ENCODE assay signal across 17 mouse cellular contexts in genomic region chr14:29029107-29029469, GRCm38 (mm10). TPM values are rescaled to one million over a fixed set of nuclear protein-coding genes. Genes with fewer than 3 reads are reported as not detected.
DNase-seq lines count a peak whose midpoint lies in the region; ATAC-seq and TF ChIP-seq lines count a peak whose summit lies in the region.
"Had no signal": no experiment of that assay in that cellular context is flagged by ENCODE, and none has a peak within 500 bp of the region (broad histone marks: within the 10 kb centered on the region; RNA-seq: fewer than 3 reads in every experiment).

No protein-coding gene starts in this region.

- no peaks in the 10 kb centered on the region for H3K9me3 ChIP-seq in embryonic facial prominence, embryonic 11.5 days (replicated peaks; ENCODE audit: control insufficient read depth, low read length)
- no peaks in the 10 kb centered on the region for H3K9me3 ChIP-seq in hindbrain, embryonic 14.5 days (ENCODE audit: control insufficient read depth, low read length)
- H3K9me3 ChIP-seq in midbrain, embryonic 15.5 days, result no peaks in the 10 kb centered on the region
- H3K9me3 ChIP-seq in intestine, embryonic 16.5 days (ENCODE audit: control insufficient read depth, low read length), result no peaks in the 10 kb centered on the region
- H3K9me3 ChIP-seq in liver, embryonic 12.5 days (replicated peaks), result no peaks in the 10 kb centered on the region

- H3K36me3 ChIP-seq in embryonic facial prominence, embryonic 11.5 days (replicated peaks; ENCODE audit: control insufficient read depth, insufficient read depth, low read depth, low read length), result no peaks in the 10 kb centered on the region
- no peaks in the 10 kb centered on the region for H3K36me3 ChIP-seq in hindbrain, embryonic 14.5 days (replicated peaks; ENCODE audit: control insufficient read depth, insufficient read depth)
- H3K36me3 ChIP-seq in midbrain, embryonic 15.5 days (replicated peaks), result no peaks in the 10 kb centered on the region
- no peaks in the 10 kb centered on the region for H3K36me3 ChIP-seq in intestine, embryonic 16.5 days (ENCODE audit: control insufficient read depth, insufficient read depth, low read length)
- H3K36me3 ChIP-seq in liver, embryonic 12.5 days, result no peaks in the 10 kb centered on the region

- DNase-seq in layer of hippocampus, adult 2 months (ENCODE audit: low spot score in 2 of 2), result peak in 1 of 2 experiments; percentile 34
- DNase-seq in layer of hippocampus, adult 11-12 months (ENCODE audit: low spot score), result no peak
- peak; percentile 86 for DNase-seq in embryonic facial prominence, embryonic 11.5 days (ENCODE audit: low spot score)
- DNase-seq in hindbrain, embryonic 14.5 days (ENCODE audit: low spot score), result peak; percentile 57
- no peak for DNase-seq in cerebellum, adult 11 months
- DNase-seq: cerebellum, adult 9-11 months; heart, adult 18-20 months; heart, postnatal 36 days; kidney, postnatal 14 days; lung, adult 18-20 months; right cerebral cortex, postnatal 4 days had no signal

- TF ChIP-seq CTCF in layer of hippocampus, adult 2 months (conservative IDR thresholded peaks at IDR 0.05), result no peak

- H3K27ac ChIP-seq in layer of hippocampus, adult 2 months, result peak overlapping the region; percentile 71
- H3K27ac ChIP-seq in embryonic facial prominence, embryonic 11.5 days (replicated peaks; ENCODE audit: low read depth, low read length), result no peak overlapping the region
- 0 out of 2 replicates have a peak overlapping the region, but pooled peaks have one; percentile 46 for H3K27ac ChIP-seq in hindbrain, embryonic 14.5 days
- no peak overlapping the region for H3K27ac ChIP-seq in midbrain, embryonic 15.5 days
- no peak overlapping the region for H3K27ac ChIP-seq in intestine, embryonic 16.5 days (ENCODE audit: low read length)
- no peak overlapping the region for H3K27ac ChIP-seq in liver, embryonic 12.5 days

- WGBS in embryonic facial prominence, embryonic 11.5 days, result 50% methylated on average over 2 of the region's 2 CpGs
- 17% methylated on average over 2 of the region's 2 CpGs for WGBS in hindbrain, embryonic 14.5 days
- WGBS in midbrain, embryonic 15.5 days, result 33% methylated on average over 2 of the region's 2 CpGs
- 78% methylated on average over 2 of the region's 2 CpGs for WGBS in intestine, embryonic 16.5 days
- 68% methylated on average over 2 of the region's 2 CpGs for WGBS in liver, embryonic 12.5 days (ENCODE audit: insufficient replicate concordance)

- 0 out of 2 replicates have a peak, but pooled peaks have one; percentile 23 for ATAC-seq in embryonic facial prominence, embryonic 11.5 days (replicated peaks; ENCODE audit: insufficient number of reproducible peaks, low FRiP score, low TSS enrichment, low read depth)
- no peak; the same call in 1 of the 2 replicates for ATAC-seq in hindbrain, embryonic 14.5 days (ENCODE audit: low FRiP score)
- peak; percentile 17; the same call in 1 of the 2 replicates for ATAC-seq in midbrain, embryonic 15.5 days (replicated peaks)
- no peak for ATAC-seq in intestine, embryonic 16.5 days
- no peak for ATAC-seq in liver, embryonic 12.5 days
- ATAC-seq: CD4-positive, CD25-positive, alpha-beta regulatory T cell, adult 4 months had no signal

- no peak overlapping the region for H3K4me3 ChIP-seq in layer of hippocampus, adult 2 months
- H3K4me3 ChIP-seq in embryonic facial prominence, embryonic 11.5 days (ENCODE audit: low read depth, low read length), result no peak overlapping the region
- no peak overlapping the region for H3K4me3 ChIP-seq in hindbrain, embryonic 14.5 days (replicated peaks; ENCODE audit: low read length)
- no peak overlapping the region for H3K4me3 ChIP-seq in midbrain, embryonic 15.5 days
- H3K4me3 ChIP-seq in intestine, embryonic 16.5 days (ENCODE audit: low read length), result no peak overlapping the region
- no peak overlapping the region for H3K4me3 ChIP-seq in liver, embryonic 12.5 days

- H3K4me2 ChIP-seq in embryonic facial prominence, embryonic 11.5 days (ENCODE audit: low read depth, low read length), result no peak overlapping the region
- H3K4me2 ChIP-seq in hindbrain, embryonic 14.5 days (replicated peaks), result no peak overlapping the region
- H3K4me2 ChIP-seq in midbrain, embryonic 15.5 days, result no peak overlapping the region; the same call in 1 of the 2 replicates
- no peak overlapping the region for H3K4me2 ChIP-seq in intestine, embryonic 16.5 days (ENCODE audit: low read depth, low read length)
- H3K4me2 ChIP-seq in liver, embryonic 12.5 days, result no peak overlapping the region

- no peaks in the 10 kb centered on the region for H3K27me3 ChIP-seq in embryonic facial prominence, embryonic 11.5 days (ENCODE audit: control insufficient read depth, insufficient read depth, low read length)
- H3K27me3 ChIP-seq in hindbrain, embryonic 14.5 days (ENCODE audit: control insufficient read depth, insufficient read depth, low read length), result no peaks in the 10 kb centered on the region
- no peaks in the 10 kb centered on the region for H3K27me3 ChIP-seq in midbrain, embryonic 15.5 days (replicated peaks)
- no peaks in the 10 kb centered on the region for H3K27me3 ChIP-seq in intestine, embryonic 16.5 days (replicated peaks; ENCODE audit: control insufficient read depth, insufficient read depth, low read length)
- no peaks in the 10 kb centered on the region for H3K27me3 ChIP-seq in liver, embryonic 12.5 days (replicated peaks)

- no peaks in the 10 kb centered on the region for H3K4me1 ChIP-seq in embryonic facial prominence, embryonic 11.5 days (ENCODE audit: control insufficient read depth, insufficient read depth, low read length)
- H3K4me1 ChIP-seq in hindbrain, embryonic 14.5 days (replicated peaks; ENCODE audit: control insufficient read depth, insufficient read depth, low read length), result peaks cover 12% of the 10 kb centered on the region
- H3K4me1 ChIP-seq in midbrain, embryonic 15.5 days, result peaks cover 26% of the 10 kb centered on the region
- no peaks in the 10 kb centered on the region for H3K4me1 ChIP-seq in intestine, embryonic 16.5 days (ENCODE audit: control insufficient read depth, insufficient read depth, low read length)
- no peaks in the 10 kb centered on the region for H3K4me1 ChIP-seq in liver, embryonic 12.5 days

- H3K9ac ChIP-seq in embryonic facial prominence, embryonic 11.5 days (replicated peaks; ENCODE audit: low read length), result no peak overlapping the region
- no peak overlapping the region for H3K9ac ChIP-seq in hindbrain, embryonic 14.5 days
- H3K9ac ChIP-seq in midbrain, embryonic 15.5 days, result no peak overlapping the region
- no peak overlapping the region for H3K9ac ChIP-seq in intestine, embryonic 16.5 days (ENCODE audit: low read depth, low read length)
- H3K9ac ChIP-seq in liver, embryonic 12.5 days, result no peak overlapping the region

RNA-seq across cellular contexts. Expression of gene Lrtm1, which starts 11.1 kb away (rescaled TPM):
- total RNA-seq in layer of hippocampus, adult 2 months (2021), result not detected
- 0.18 and 0.32 TPM in 2 replicates for polyA plus RNA-seq in embryonic facial prominence, embryonic 11.5 days (2014; fragmentation: Nextera tagmentation; extraction: Ambion mirVana)
- 0.12 and 0.70 TPM in 2 replicates for polyA plus RNA-seq in hindbrain, embryonic 14.5 days (2014; fragmentation: Nextera tagmentation; extraction: Ambion mirVana)
- 0.28 and 0.37 TPM in 2 replicates for polyA plus RNA-seq in midbrain, embryonic 15.5 days (2015; fragmentation: Nextera tagmentation; extraction: Ambion mirVana)
- polyA plus RNA-seq in intestine, embryonic 16.5 days (2015; fragmentation: Nextera tagmentation; extraction: Ambion mirVana), result 0.01 TPM in 1 of 2 replicates, not detected in the other
- not detected in 2 replicates for polyA plus RNA-seq in liver, embryonic 12.5 days (2016; fragmentation: Nextera tagmentation; extraction: Ambion mirVana)
- total RNA-seq: left cerebral cortex, postnatal 10 days; megakaryocyte-erythroid progenitor cell, adult 5-6 weeks had no signal
- polyA plus RNA-seq: CD4-positive, CD25-positive, alpha-beta regulatory T cell, adult 4 months had no signal

Comparison
In these comparisons a context has a peak if more than half of its experiments do, and no peak if none do; other contexts are left out.
1. DNase-seq: peak in embryonic facial prominence, embryonic 11.5 days (single experiment) and hindbrain, embryonic 14.5 days (single experiment); none in layer of hippocampus, adult 11-12 months (single experiment) and cerebellum, adult 11 months (single experiment).
2. H3K27ac ChIP-seq: peak in layer of hippocampus, adult 2 months (single experiment) and hindbrain, embryonic 14.5 days (single experiment); none in embryonic facial prominence, embryonic 11.5 days (single experiment), midbrain, embryonic 15.5 days (single experiment), intestine, embryonic 16.5 days (single experiment) and liver, embryonic 12.5 days (single experiment).
3. ATAC-seq: peak in embryonic facial prominence, embryonic 11.5 days (single experiment) and midbrain, embryonic 15.5 days (single experiment); none in hindbrain, embryonic 14.5 days (single experiment), intestine, embryonic 16.5 days (single experiment) and liver, embryonic 12.5 days (single experiment).